Mouse (Mus musculus) thymus, postnatal 0 days (tissue): Measurements from ENCODE around the gene Cdx4. TPM values are rescaled to one million over a fixed set of nuclear protein-coding genes. Genes with fewer than 3 reads are reported as not detected.

ENCODE experiments used
- polyA plus RNA-seq: library from polyadenylated mRNA; unstranded; fragments of >200 nt; fragmentation: Nextera tagmentation; extraction: Ambion mirVana; gene quantifications from 2 replicates; pipeline ENCODE4 v1.2.1, GENCODE M21; 2015

Gene Cdx4
- polyA plus RNA-seq, 1 experiment from 2014 or later: not detected

Other genes with a start within 250 kb of the Cdx4 start
- gene Nap1l2, start 134.8 kb upstream of the Cdx4 start, polyA plus RNA-seq: 0.07 and 0.08 TPM in 2 replicates
- gene Chic1, start 35.1 kb downstream of the Cdx4 start, polyA plus RNA-seq: 0.28 and 0.48 TPM in 2 replicates
- gene Tsx, start 93.1 kb downstream of the Cdx4 start, polyA plus RNA-seq: 0.23 and 0.42 TPM in 2 replicates
- gene Gm26992, start 100.6 kb downstream of the Cdx4 start, polyA plus RNA-seq: not detected in 2 replicates